Mouse (Mus musculus) heart, embryonic 15.5 days (tissue): ENCODE data around the gene Hist1h2ak. TPM values are rescaled to one million over a fixed set of nuclear protein-coding genes. Genes with fewer than 3 reads are reported as not detected.
A peak's percentile ranks its signal among the peaks of the same experiment; 100 is the strongest.
"Not testable (repeated sequence)": the region's sequence is repeated elsewhere in the genome, so short reads cannot be mapped to it uniquely, and the experiment has no call there.

Experiments used
- ATAC-seq: fragments of 200-750 bp; cut with Nextera tagmentation; replicated peaks from 2 replicates; pipeline ENCODE4 v1.8.0; 2017; ENCODE audit warnings: low read depth, moderate TSS enrichment; ENCODE audit not compliant: insufficient number of reproducible peaks, insufficient read depth, low FRiP score
- H3K27ac ChIP-seq: fragments of 300-500 bp; sonication (generic); 2 replicates; pipeline ENCODE4 v1.5.1; 2015; ENCODE audit warnings: mild to moderate bottlenecking, inconsistent platforms
- H3K27me3 ChIP-seq: fragments of 300-500 bp; sonication (generic); 2 replicates; pipeline ENCODE4 v1.6.1; 2015; ENCODE audit warnings: inconsistent platforms
- H3K36me3 ChIP-seq: fragments of 300-500 bp; sonication (generic); 2 replicates; pipeline ENCODE4 v1.6.1; 2015; ENCODE audit warnings: mild to moderate bottlenecking, inconsistent platforms
- H3K4me1 ChIP-seq: fragments of 300-500 bp; sonication (generic); replicated peaks from 2 replicates; pipeline ENCODE4 v1.6.1; 2015; ENCODE audit warnings: inconsistent platforms
- H3K4me2 ChIP-seq: fragments of 300-500 bp; sonication (generic); 2 replicates; pipeline ENCODE4 v1.6.1; 2015; ENCODE audit warnings: inconsistent platforms, mild to moderate bottlenecking, moderate library complexity
- H3K4me3 ChIP-seq: fragments of 300-500 bp; sonication (generic); 2 replicates; pipeline ENCODE4 v1.5.1; 2015; ENCODE audit warnings: mild to moderate bottlenecking, inconsistent platforms
- H3K9ac ChIP-seq: fragments of 300-500 bp; sonication (generic); 2 replicates; pipeline ENCODE4 v1.6.1; 2015; ENCODE audit warnings: mild to moderate bottlenecking, inconsistent platforms
- H3K9me3 ChIP-seq: fragments of 300-500 bp; sonication (generic); replicated peaks from 2 replicates; pipeline ENCODE4 v1.6.1; 2016; ENCODE audit warnings: inconsistent platforms
- WGBS: fragments of 180-500 bp; shearing (Covaris S2); methylation state at CpG from one replicate; pipeline ENCODE4 v1.1.7; 2015; ENCODE audit warnings: mixed read lengths; 5-methylcytosine and 5-hydroxymethylcytosine counted together
- polyA plus RNA-seq: library from polyadenylated mRNA; unstranded; fragments of >200 nt; fragmentation: Nextera tagmentation; extraction: Ambion mirVana; gene quantifications from 2 replicates; pipeline ENCODE4 v1.2.1, GENCODE M21; 2015

The Hist1h2ak gene
- polyA plus RNA-seq, 1 experiment from 2014 or later, result 11.0 TPM

GRCm38 (mm10) chr13:21753051-21753523 is 540 bp downstream of the Hist1h2ak start:
- peak overlapping the region; percentile 74 for H3K4me2 ChIP-seq
- H3K36me3 ChIP-seq, result no peaks in the 10 kb centered on the region
- H3K9ac ChIP-seq, result peak overlapping the region; percentile 60
- H3K9me3 ChIP-seq, result no peaks in the 10 kb centered on the region
- WGBS, result 2% methylated on average over 10 of the region's 10 CpGs
- H3K27me3 ChIP-seq, result no peaks in the 10 kb centered on the region
- ATAC-seq, result 0 out of 2 replicates have a peak, but pooled peaks have one; percentile 15
- peak overlapping the region; percentile 92 for H3K27ac ChIP-seq
- peaks cover 27% of the 10 kb centered on the region for H3K4me1 ChIP-seq
- H3K4me3 ChIP-seq, result peak overlapping the region; percentile 55

- WGBS, result 32% methylated on average over 3 of the region's 3 CpGs
- Histone ChIP-seq H3K36me3 (no peaks in the 10 kb centered on the region), H3K27ac (peak overlapping the region; percentile 92), H3K4me2 (peak overlapping the region; percentile 74), H3K4me1 (peaks cover 31% of the 10 kb centered on the region), H3K9ac (peak overlapping the region; percentile 14; the same call in 1 of the 2 replicates), H3K27me3 (no peaks in the 10 kb centered on the region), H3K9me3 (no peaks in the 10 kb centered on the region), H3K4me3 (no peak overlapping the region)
- no peak for ATAC-seq
Observed at GRCm38 (mm10) chr13:21752356-21752755, 1.3 kb downstream of the Hist1h2ak start.

GRCm38 (mm10) chr13:21751827-21752226 is 1.8 kb downstream of the Hist1h2ak start:
- WGBS, result 35% methylated on average over 3 of the region's 3 CpGs
- no peak overlapping the region for H3K9ac ChIP-seq
- no peaks in the 10 kb centered on the region for H3K9me3 ChIP-seq
- H3K36me3 ChIP-seq, result no peaks in the 10 kb centered on the region
- ATAC-seq, result no peak
- peak overlapping the region; percentile 92 for H3K27ac ChIP-seq
- H3K27me3 ChIP-seq, result no peaks in the 10 kb centered on the region
- H3K4me3 ChIP-seq, result no peak overlapping the region
- peaks cover 32% of the 10 kb centered on the region for H3K4me1 ChIP-seq
- H3K4me2 ChIP-seq, result peak overlapping the region; percentile 74; the same call in 1 of the 2 replicates

- peaks cover 32% of the 10 kb centered on the region for H3K4me1 ChIP-seq
- no peak overlapping the region for H3K4me3 ChIP-seq
- H3K9me3 ChIP-seq, result no peaks in the 10 kb centered on the region
- H3K36me3 ChIP-seq, result no peaks in the 10 kb centered on the region
- H3K4me2 ChIP-seq, result no peak overlapping the region
- no peak overlapping the region for H3K9ac ChIP-seq
- ATAC-seq, result no peak
- no peaks in the 10 kb centered on the region for H3K27me3 ChIP-seq
- H3K27ac ChIP-seq, result peak overlapping the region; percentile 92
Observed at GRCm38 (mm10) chr13:21751417-21751816, 2.2 kb downstream of the Hist1h2ak start.

GRCm38 (mm10) chr13:21750159-21751017 is 3.2 kb downstream of the Hist1h2ak start, which contains the start of gene Hist1h4k:
Gene Hist1h4k (minus strand): TSS chr13:21750505.
- H3K27me3 ChIP-seq, H3K36me3 ChIP-seq, H3K9me3 ChIP-seq: not testable (repeated sequence)
- Histone ChIP-seq H3K4me1 (peaks cover 28% of the 10 kb centered on the region), H3K27ac (peak within 1 kb of the TSS; percentile 92), H3K4me3 (peak within 1 kb of the TSS; percentile 53), H3K4me2 (peak within 1 kb of the TSS; percentile 67), H3K9ac (peak within 1 kb of the TSS; percentile 61)
- peak; percentile 70 for ATAC-seq
- WGBS, result under 1% methylated on average over 49 of the region's 56 CpGs

GRCm38 (mm10) chr13:21749387-21750158 is 4.1 kb downstream of the Hist1h2ak start:
- no peak for ATAC-seq
- WGBS, result 7% methylated on average over 5 of the region's 5 CpGs
- Histone ChIP-seq H3K9me3 (no peaks in the 10 kb centered on the region), H3K4me2 (peak overlapping the region; percentile 67), H3K9ac (peak overlapping the region; percentile 57), H3K4me3 (peak overlapping the region; percentile 53), H3K27ac (peak overlapping the region; percentile 89), H3K4me1 (peaks cover 25% of the 10 kb centered on the region), H3K27me3 (no peaks in the 10 kb centered on the region), H3K36me3 (no peaks in the 10 kb centered on the region)

- H3K9ac ChIP-seq, result no peak overlapping the region
- H3K4me3 ChIP-seq, result no peak overlapping the region
- no peaks in the 10 kb centered on the region for H3K9me3 ChIP-seq
- no peak for ATAC-seq
- no peaks in the 10 kb centered on the region for H3K36me3 ChIP-seq
- H3K27me3 ChIP-seq, result no peaks in the 10 kb centered on the region
- H3K27ac ChIP-seq, result no peak overlapping the region
- no peak overlapping the region for H3K4me2 ChIP-seq
- 60% methylated on average over 1 of the region's 1 CpGs for WGBS
- H3K4me1 ChIP-seq, result peaks cover 11% of the 10 kb centered on the region
Observed at GRCm38 (mm10) chr13:21745006-21745405, 8.6 kb downstream of the Hist1h2ak start.

- WGBS, result under 1% methylated on average over 46 of the region's 56 CpGs
- not testable (repeated sequence) for H3K9me3 ChIP-seq
Observed at GRCm38 (mm10) chr13:21734906-21735767, 18.5 kb downstream of the Hist1h2ak start, which contains the start of gene Hist1h4j. Gene Hist1h4j (plus strand): TSS chr13:21735064.

GRCm38 (mm10) chr13:21734010-21734905 is 19.4 kb downstream of the Hist1h2ak start:
- H3K4me2 ChIP-seq, result peak overlapping the region; percentile 81
- peak; percentile 71 for ATAC-seq
- peaks cover 10% of the 10 kb centered on the region for H3K4me1 ChIP-seq
- under 1% methylated on average over 21 of the region's 21 CpGs for WGBS
- H3K4me3 ChIP-seq, result peak overlapping the region; percentile 56
- no peaks in the 10 kb centered on the region for H3K36me3 ChIP-seq
- peak overlapping the region; percentile 94 for H3K27ac ChIP-seq
- H3K27me3 ChIP-seq, result no peaks in the 10 kb centered on the region
- peak overlapping the region; percentile 64 for H3K9ac ChIP-seq
- H3K9me3 ChIP-seq, result no peaks in the 10 kb centered on the region

More at GRCm38 (mm10) chr13:21734906-21735767, 18.5 kb downstream of the Hist1h2ak start, which contains the start of gene Hist1h4j:
- peak; percentile 90 for ATAC-seq
- peak within 1 kb of the TSS; percentile 81 for H3K4me2 ChIP-seq
- H3K4me1 ChIP-seq, H3K27me3 ChIP-seq, H3K36me3 ChIP-seq: not testable (repeated sequence)
- peak within 1 kb of the TSS; percentile 64 for H3K9ac ChIP-seq
- H3K27ac ChIP-seq, result peak within 1 kb of the TSS; percentile 94
- H3K4me3 ChIP-seq, result peak within 1 kb of the TSS; percentile 56

GRCm38 (mm10) chr13:21733466-21733865 is 20.2 kb downstream of the Hist1h2ak start:
- H3K9me3 ChIP-seq, result no peaks in the 10 kb centered on the region
- no peaks in the 10 kb centered on the region for H3K36me3 ChIP-seq
- H3K27ac ChIP-seq, result no peak overlapping the region
- peaks cover 10% of the 10 kb centered on the region for H3K4me1 ChIP-seq
- H3K4me2 ChIP-seq, result no peak overlapping the region
- no peak overlapping the region for H3K4me3 ChIP-seq
- WGBS, result 71% methylated on average over 5 of the region's 5 CpGs
- no peak overlapping the region for H3K9ac ChIP-seq
- H3K27me3 ChIP-seq, result no peaks in the 10 kb centered on the region
- no peak for ATAC-seq
